Mouse (Mus musculus): ENCODE data around the gene Tbc1d32. TPM values are rescaled to one million over a fixed set of nuclear protein-coding genes. Genes with fewer than 3 reads are reported as not detected.

Gene Tbc1d32
- total RNA-seq (2022), result 1 to 10 TPM; 5.1 to 9.2 (median 7.8) TPM

DNA sequence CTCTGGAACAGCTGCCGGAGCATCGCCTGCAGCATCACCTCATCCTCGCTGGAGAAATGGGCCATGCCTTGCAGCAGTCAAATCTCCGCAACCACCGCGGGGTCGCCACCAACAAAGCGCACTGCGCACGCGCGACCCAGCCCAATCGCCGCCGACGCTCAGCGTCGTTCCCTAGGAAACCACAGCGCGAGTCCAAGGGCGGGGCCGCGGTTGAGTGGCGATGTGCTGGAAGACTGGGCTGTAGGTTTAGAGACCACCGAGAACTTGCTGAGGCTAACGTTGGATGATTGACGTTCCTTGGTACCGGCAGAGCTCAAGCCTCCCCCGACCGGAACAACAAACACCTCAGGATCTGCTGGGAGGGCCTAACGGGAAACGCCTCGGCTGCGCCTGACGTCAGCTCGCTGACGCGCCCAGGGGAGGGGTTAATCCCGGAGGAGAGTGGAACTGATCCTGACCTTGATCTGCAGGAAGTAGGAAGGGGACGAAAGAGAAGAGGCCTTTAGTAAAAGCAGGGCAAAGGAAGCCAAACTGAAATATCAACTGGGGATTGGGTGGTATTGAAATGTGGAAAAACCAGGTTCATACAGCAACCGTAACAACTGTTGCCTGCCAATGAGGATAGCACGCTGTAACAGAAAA lies at the start of gene Tbc1d32:
TSS of gene Tbc1d32 (minus strand) at position 122 of the 642 bp plus-strand sequence.
- DNase-seq (ENCODE audit: low spot score in 2 of 2), result peak; percentile 85 to 91

DNA sequence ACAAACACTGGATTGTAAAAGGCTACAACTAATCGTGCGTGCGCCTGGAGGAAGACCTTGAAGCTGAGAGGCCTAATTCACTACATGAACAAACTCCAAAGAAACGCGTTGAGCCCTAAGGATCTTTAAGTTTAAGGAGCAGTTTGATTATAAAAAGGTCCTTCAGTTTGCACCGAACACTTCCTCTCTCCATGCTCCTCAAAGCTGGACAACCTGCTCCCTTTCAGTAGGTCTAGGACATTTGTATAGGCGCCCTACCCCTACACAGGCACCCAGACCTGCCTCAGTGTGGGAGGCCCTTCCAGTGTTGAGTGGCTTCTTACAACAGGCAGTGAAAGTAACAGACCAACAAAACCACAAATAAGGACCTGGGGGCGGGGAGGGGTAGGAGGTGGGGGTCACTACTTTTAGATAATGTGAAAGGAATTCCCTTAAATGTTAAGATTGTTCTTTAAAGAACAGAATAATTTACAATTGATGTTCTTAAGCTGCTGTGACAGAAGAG lies 666 bp downstream of the Tbc1d32 start:
- DNase-seq (ENCODE audit: low spot score in 2 of 2), result peak in 1 of 2 experiments; percentile 7

DNA sequence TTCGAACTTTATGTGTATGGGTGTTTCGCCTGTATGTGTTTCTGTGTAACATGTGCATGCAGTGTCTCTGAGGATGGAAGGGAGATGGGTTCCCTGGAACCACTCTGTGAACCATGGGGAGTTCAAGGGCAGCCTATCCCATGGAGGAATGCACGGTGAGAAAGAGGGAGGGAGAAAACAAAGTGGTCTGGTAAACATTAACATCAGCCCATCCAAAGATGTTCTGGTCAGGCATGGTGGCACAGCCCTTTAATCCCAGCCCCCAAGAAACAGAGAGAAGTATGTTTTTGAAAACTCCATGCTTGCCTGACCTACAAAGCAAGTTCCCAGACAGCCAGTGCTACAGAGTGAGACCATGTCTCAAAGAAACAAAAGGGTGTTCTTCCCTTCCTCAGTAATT lies 12.7 kb downstream of the Tbc1d32 start:
- DNase-seq (ENCODE audit: low spot score in 2 of 2), result no peak

DNA sequence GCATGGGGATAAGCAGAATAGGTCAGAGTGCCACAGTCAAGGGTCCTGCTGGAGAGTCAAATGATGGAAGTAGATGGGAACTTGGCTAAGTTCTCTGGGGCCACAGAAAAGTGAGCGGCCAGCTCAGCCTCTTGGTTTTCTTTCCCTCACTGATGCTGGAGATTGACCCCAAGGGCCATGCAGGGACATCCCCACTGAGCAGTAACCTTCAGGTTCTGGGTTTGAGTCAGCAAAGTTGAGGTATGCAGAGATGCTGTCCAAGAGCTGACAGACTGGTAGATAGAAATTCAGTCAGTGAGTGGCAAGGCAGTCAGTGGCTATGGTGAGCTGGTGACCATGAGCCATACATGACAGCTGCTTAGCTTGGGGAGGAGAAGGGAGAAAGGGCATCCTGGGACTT lies 18.1 kb downstream of the Tbc1d32 start:
- DNase-seq (ENCODE audit: low spot score in 2 of 2), result no peak

DNA sequence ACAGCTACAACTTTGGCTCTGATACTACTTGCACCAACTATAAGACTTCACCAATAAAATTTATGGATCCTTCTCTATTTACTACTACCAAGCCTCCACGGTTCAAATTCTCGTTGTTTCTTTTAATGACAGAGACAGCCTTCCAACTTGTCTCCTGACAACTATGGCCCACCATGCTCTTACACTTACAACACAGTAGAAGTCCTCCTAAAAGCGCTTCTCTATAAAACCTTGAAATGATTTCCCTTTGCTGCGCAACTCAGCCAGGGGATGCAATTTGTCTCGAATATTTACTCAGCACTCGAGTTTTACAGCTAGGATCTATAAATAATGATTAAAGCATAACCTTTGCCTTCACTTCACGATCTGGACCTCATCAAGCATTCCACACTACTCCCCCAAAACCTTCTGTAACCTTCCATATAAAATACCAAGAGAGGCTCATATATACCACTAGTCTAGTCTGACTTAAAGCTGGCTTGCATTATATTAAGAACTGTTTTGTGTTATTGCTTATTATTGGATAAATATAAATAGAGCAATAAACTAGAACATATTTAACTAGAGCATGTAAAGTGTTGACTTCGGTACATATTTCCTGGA lies 21.6 kb downstream of the Tbc1d32 start:
- DNase-seq (ENCODE audit: low spot score in 2 of 2), result no peak

DNA sequence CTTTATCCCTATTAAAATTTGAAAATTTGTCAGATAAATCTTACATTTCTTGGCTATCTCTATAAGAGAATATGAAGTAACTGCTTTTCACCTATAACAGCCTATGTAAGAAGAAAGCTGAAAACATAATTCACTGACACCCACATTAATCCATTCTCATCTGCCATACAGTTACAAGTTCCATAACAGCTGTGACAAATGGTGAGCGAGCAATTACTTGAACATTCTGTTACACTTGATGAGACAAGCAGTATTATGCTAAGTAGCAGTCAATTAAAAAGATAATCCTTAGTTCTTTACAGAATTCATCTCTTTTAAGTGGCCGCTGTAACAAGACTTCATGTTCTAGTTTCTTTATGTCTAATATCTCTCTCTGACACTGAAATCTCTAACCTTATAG lies 24.1 kb downstream of the Tbc1d32 start:
- no peak for DNase-seq (ENCODE audit: low spot score in 2 of 2)

DNA sequence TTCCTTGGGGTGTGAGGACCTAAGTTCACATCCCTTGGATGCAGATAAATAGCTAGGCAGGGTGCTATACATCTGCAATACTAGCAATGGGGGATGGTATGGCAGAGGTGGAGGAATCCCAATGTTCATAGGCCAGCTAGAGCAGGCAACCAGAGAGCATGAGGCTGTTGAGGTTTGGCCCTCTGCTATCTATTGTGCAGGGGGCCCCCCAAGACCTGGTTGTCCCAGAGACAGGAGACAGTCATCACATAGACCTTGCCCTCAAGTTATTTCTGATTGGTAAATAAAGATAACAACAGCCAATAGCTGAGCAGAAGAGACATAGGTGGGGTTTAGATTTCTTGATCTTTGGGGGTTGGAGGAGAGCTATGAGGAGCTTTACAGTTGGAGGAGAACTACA lies 28.6 kb downstream of the Tbc1d32 start:
- no peak for DNase-seq (ENCODE audit: low spot score in 2 of 2)

DNA sequence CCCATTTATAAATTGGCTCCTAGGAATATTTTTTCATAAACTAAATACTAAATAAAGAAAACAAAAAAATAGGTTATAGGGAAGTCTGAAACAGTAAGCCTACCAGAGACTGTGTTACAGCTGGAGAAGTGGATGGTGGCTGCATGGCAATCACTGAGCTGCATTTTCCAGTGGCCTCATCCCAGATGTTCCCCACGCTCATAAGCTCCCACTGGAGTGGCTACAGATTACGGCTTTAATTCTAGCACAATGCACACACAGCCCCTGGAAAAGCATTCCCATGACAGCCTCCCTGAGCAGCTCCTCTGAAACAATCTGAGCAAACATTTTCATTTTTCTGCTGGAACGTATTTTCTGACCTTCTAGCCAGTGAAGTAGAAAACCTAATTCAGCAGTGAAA lies 29.8 kb downstream of the Tbc1d32 start:
- no peak for DNase-seq (ENCODE audit: low spot score in 2 of 2)

DNA sequence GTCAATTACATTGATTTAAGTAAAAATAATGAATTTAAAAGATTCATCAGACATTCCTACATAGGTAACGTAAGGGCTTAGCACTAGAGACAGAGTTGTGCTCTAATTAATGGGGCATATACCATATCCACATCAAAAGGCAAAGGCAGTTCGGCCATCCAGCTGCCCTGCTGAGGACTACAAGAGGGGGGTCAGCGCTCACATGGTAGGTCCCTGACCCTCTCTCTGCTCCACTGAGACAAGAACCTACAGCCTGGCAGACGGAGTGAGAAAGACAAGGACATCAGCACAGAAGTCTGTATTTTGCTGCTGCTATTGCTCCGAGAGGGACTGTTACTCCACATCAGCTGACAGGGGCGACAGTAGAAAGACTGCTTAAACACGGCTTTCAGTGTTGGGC lies 34.2 kb downstream of the Tbc1d32 start:
- no peak for DNase-seq (ENCODE audit: low spot score in 2 of 2)

DNA sequence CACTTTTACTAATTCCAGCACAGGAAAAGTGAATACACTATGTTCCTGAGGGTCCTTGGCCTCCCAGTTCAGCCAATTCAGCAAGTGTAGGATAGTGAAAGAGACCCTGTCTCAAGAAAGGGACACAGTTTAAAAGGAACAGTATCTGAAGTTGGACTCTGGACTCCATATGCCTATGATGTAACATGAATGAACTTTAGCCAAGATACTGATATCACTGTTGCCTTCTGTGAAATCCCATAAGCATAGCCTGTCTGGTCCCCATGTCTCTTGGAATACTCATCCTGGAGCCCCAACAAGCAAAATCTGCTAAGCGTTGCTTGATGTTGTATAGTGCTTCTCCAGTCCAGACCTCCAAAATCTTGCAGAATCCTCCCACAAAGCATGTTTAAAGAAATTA lies 46.8 kb downstream of the Tbc1d32 start:
- no peak for DNase-seq (ENCODE audit: low spot score in 2 of 2)

DNA sequence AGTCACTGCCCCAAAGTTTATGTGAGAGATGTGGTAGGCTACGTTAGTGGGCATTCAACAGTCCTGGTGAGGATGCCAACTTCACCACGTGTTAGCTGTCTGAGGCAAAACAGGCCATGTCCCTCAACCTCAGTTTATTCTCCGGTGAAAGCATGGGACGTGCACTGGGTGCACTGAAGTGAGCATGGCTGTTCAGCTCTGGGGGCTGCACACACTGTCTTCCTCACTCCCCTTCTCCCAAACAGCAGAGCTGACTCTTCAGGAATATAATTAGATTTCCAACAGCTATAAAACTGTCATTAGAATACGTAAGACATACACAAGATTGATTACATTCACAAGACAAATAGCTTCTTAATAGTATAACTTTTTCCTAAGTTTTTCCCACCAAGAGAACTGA lies 55.3 kb downstream of the Tbc1d32 start:
- no peak for DNase-seq (ENCODE audit: low spot score in 2 of 2)

DNA sequence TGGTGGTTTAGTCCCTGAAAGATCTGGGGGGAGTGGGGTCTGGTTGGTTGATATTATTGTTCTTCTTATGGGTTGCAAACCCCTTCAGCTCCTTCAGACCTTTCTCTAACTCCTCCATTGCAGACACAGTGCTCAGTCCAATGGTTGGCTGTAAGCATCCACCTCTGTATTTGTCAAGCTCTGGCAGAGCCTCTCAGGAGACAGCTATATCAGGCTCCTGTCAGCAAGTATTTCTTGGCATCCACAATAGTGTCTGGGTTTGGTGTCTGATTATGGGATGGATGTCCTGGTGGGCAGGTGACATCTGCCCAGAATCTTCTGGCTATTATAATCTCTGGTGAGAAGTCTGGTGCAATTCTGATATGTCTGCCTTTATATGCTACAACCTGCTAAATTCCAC lies 60.8 kb downstream of the Tbc1d32 start:
- peak in 1 of 2 experiments; percentile 17 for DNase-seq (ENCODE audit: low spot score in 2 of 2)

DNA sequence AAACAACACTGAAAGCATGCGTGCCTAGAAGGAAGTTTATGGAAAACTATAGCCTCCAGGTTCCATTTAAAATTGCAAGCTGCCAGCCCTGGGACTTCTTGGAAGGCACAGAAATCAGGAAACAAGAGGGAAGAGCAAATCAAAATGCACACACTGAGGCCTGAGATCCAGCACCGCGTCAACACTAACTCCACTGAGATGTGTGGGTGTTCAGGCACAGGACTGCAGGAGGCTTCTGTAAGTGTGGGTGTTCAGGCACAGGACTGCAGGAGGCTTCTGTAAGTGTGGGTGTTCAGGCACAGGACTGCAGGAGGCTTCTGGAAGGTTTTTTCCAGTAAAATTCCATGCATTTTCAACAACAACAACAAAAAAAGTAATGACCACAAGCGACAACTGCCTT lies 62.7 kb downstream of the Tbc1d32 start:
- DNase-seq (ENCODE audit: low spot score in 2 of 2), result peak in 1 of 2 experiments; percentile 41

DNA sequence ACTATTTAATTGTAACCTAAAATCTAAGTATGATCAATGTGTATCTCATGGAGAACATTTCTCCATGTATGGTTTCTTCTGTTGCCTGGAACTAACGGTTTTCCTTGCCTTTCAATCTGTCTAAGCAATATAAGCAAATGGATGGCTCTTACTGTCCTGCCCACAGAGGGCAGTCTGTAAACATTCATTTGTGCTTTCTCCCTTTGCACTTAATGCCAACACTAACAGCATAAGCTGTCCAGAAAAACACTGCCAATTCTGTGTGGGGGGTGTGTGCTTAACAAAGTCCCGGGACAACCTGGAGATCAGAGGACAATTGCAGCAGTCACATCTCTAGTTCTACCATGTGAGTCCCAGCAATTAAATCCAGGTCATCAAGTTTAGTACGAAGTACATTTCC lies 64.1 kb downstream of the Tbc1d32 start:
- DNase-seq (ENCODE audit: low spot score in 2 of 2), result no peak

DNA sequence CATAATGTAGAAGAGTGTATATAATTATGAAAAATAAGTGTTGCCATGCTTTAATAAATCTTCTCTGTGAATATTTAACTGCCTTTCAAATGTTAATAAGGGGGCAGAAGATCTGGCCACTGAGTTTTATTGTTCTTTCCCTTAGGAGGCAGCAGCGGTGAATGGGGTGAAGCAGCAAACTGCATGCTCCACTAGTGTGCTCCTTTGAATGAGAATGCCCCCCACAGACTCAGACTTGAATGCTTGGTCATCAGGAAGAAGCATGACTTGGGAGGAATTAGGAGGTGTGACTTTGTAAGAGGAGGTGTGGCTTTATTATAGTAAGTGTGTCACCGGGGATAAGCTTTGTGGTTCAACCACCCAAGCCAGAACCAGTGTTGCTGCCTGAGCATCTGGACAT lies 69.7 kb downstream of the Tbc1d32 start:
- no peak for DNase-seq (ENCODE audit: low spot score in 2 of 2)

DNA sequence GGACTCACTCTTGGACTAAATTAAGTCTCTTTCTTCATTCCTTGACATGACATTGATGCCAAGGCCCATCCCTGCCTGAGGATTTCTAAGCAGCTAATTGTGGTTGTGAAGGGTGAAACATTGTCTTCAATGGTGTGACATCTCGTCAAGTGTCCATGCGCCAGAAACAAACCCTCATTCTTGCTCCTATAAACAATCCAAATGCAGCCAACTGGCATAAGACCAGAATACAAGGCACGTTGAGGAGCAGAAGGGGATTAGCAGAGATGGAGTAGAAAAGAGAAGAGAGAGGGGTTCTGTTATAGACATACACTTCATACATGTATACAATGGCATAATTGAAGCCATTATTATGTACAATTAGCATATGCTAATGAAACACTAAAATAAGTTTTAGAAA lies 70.3 kb downstream of the Tbc1d32 start:
- no peak for DNase-seq (ENCODE audit: low spot score in 2 of 2)

DNA sequence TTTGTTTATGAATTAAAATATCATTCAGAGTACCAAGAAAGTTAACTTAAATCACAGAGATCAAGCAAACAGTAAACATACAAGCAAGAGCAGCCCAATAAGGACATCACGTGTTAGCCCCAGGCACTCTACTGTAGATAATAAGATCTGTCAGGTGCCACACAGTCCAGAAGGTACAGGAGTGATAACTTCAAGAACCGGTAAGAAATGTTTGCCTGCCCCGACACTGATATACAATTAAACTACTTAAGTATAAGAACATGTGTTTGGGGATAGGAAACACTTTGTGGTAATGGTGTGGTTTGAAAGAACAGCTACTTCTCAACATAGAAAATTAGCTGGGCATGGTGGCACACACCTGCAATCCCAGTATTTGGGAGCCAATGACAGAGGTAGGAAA lies 71.5 kb downstream of the Tbc1d32 start:
- DNase-seq (ENCODE audit: low spot score in 2 of 2), result no peak

DNA sequence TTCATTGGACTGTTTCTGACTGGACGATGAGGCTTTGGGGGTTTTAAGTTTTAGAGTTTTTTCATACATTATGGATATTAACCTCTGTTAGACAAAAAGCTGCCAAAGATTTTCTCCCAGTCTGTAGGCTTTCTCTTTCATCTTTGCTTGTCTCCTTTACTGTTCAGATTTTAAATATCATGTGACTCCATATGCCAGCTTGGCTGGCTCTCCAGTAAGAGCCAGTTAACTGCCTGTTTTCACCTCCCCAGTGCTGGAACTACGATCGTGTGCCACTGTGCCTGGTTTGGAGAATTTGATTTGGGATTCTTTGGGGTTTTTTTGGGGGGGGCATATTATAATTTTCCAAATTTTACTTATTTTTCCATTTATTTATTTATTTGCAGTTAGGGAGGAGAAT lies 79.6 kb downstream of the Tbc1d32 start:
- no peak for DNase-seq (ENCODE audit: low spot score in 2 of 2)

DNA sequence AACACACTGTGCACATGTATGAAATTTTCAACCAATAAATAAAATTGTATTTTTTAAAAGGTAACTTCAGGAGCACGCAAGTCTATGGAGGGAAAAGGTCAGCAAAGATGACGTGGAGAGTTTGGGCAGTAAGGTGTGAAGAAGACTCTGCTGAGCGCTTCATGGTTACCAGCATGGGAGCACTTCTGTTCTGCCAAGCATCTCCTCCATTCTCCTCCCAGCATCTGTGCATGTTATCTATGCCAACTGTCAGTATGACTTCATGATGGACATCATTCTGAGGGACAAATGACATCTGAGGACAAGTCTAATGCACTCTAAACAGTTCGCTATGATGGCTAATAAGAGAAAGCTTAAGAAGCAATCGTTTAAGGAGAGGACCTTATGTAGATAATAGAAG lies 91.3 kb downstream of the Tbc1d32 start:
- no peak for DNase-seq (ENCODE audit: low spot score in 2 of 2)

DNA sequence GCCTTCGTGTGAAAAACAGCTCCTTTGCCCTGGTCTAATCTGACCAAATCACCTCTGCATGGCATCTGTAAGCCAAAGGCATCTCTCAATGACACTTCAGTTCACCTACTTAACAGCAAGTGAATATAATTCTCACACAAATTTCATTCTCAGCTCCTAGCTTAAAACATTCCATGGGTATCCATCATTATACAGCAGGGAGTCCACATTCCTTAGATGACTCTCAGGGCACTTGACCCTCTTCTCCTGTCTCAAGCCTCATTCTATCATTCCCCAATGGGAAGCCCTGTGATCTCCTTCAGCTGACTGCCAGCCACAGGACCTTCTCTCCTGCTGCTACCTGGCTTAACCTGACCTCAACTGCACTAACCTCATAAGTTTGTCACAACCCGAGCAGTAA lies 98.8 kb downstream of the Tbc1d32 start:
- DNase-seq (ENCODE audit: low spot score in 2 of 2), result no peak

DNA sequence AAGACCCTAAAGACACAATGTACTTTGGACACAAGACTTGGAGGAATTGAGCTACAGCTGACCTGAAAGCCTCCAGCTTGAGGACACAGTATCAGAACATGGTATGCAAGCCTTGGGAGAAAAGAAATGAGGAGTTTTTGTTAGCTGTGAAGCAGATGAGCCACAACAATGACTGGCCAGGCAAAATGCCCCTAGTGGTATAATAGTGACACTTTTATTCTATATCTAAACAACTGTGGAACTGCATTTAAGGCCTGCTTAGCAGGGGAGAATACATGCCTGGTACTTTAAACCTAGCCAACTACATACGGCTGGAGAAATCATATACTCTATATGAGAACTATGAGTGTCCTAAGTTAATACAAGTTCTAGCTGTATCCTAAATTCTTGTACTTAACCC lies 101.5 kb downstream of the Tbc1d32 start:
- DNase-seq (ENCODE audit: low spot score in 2 of 2), result no peak

DNA sequence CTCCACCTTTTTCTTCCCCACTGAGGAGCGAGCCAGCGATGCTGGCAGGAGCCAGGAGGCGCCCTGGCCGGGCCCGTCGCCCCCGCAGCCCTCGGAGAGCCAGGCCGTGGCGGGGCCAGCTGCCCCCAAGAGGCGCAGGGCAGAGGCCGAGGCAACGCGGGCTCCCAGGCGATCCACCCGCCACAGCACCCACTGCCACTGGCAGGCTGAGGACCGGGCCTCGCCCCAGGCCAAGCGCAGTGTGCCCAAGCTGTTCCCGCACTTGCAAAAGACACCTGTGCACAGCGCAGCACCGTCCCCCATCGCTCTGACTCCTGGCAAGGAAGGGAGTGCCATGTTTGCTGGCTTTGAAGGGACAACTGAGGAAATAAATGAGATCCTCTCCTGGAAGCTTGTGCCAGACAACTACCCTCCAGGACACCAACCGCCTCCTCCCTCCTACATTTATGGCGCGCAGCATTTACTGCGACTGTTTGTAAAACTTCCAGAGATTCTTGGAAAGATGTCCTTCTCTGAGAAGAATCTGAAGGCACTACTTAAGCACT lies 112.8 kb downstream of the Tbc1d32 start:
- DNase-seq (ENCODE audit: low spot score in 2 of 2), result peak in 1 of 2 experiments; percentile 45
